Mouse (Mus musculus) neural tube, embryonic 13.5 days (tissue): ENCODE data around the gene Plppr3. TPM values are rescaled to one million over a fixed set of nuclear protein-coding genes. Genes with fewer than 3 reads are reported as not detected.

ENCODE experiments used
- ATAC-seq: fragments of 200-750 bp; cut with Nextera tagmentation; 2 replicates; pipeline ENCODE4 v1.8.0; 2017; ENCODE audit warnings: low read depth, mild to moderate bottlenecking, moderate TSS enrichment, moderate library complexity
- H3K27ac ChIP-seq: fragments of 300-500 bp; sonication (generic); replicated peaks from 2 replicates; pipeline ENCODE4 v1.5.1; 2015; ENCODE audit warnings: moderate library complexity, mild to moderate bottlenecking, inconsistent platforms
- H3K27me3 ChIP-seq: fragments of 300-500 bp; sonication (generic); 2 replicates; pipeline ENCODE4 v1.6.1; 2015; ENCODE audit warnings: mild to moderate bottlenecking, inconsistent platforms
- H3K36me3 ChIP-seq: fragments of 300-500 bp; sonication (generic); 2 replicates; pipeline ENCODE4 v1.6.1; 2015; ENCODE audit warnings: mild to moderate bottlenecking, inconsistent platforms
- H3K4me1 ChIP-seq: fragments of 300-500 bp; sonication (generic); replicated peaks from 2 replicates; pipeline ENCODE4 v1.6.1; 2015; ENCODE audit warnings: inconsistent platforms
- H3K4me2 ChIP-seq: fragments of 300-500 bp; sonication (generic); 2 replicates; pipeline ENCODE4 v1.6.1; 2015; ENCODE audit warnings: inconsistent platforms, mild to moderate bottlenecking, moderate library complexity
- H3K4me3 ChIP-seq: fragments of 300-500 bp; sonication (generic); 2 replicates; pipeline ENCODE4 v1.5.1; 2015; ENCODE audit warnings: mild to moderate bottlenecking, inconsistent platforms
- H3K9ac ChIP-seq: fragments of 300-500 bp; sonication (generic); 2 replicates; pipeline ENCODE4 v1.6.1; 2015; ENCODE audit warnings: moderate library complexity, mild to moderate bottlenecking, inconsistent platforms
- H3K9me3 ChIP-seq: fragments of 300-500 bp; sonication (generic); 2 replicates; pipeline ENCODE4 v1.6.1; 2016; ENCODE audit warnings: inconsistent platforms
- WGBS: fragments of 180-500 bp; shearing (Covaris S2); methylation state at CpG from one replicate; pipeline ENCODE4 v1.1.7; 2015; 5-methylcytosine and 5-hydroxymethylcytosine counted together
- polyA plus RNA-seq: library from polyadenylated mRNA; unstranded; fragments of >200 nt; fragmentation: Nextera tagmentation; extraction: Ambion mirVana; gene quantifications from 2 replicates; pipeline ENCODE4 v1.2.1, GENCODE M21; 2015

Gene Plppr3
- polyA plus RNA-seq, 1 experiment from 2014 or later: 361 TPM

DNA sequence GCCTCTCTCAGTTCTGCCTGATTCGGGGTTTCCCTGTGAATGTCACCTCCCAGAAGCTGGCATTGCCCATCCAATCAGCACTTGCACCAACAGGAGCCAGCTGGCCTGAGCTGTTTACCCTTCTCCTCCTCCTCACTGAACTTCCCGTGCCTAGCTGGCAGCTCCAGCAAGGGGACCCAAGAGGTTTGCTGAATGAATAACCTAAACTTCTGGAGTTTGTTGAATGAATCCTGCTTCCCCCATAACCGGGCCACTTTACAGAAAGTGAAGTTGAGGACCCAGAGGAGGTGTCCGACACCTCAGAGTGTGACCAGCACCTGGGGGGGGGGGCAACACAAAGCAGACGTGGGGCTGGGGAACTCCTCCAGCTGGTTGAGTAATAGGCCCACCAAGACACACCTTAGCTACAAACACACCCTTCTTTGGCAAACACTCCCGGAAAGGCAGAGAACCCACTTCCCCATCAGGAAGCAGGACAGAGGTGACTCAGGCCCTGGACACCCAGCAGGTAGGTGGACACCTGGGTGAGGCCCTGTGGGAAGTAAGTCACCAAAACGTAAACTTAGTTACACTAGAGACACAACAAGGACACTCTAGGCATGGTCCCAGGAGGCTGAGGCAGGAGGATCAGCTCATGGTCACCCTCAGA is 40.6 kb upstream of the Plppr3 start:
- Histone ChIP-seq H3K9me3 (no peaks in the 10 kb centered on the region), H3K4me2 (peak overlapping the region; percentile 97), H3K4me1 (peaks cover 38% of the 10 kb centered on the region), H3K27ac (no peak overlapping the region), H3K4me3 (peak overlapping the region; percentile 84; the same call in 1 of the 2 replicates), H3K36me3 (peaks cover 24% of the 10 kb centered on the region), H3K9ac (0 out of 2 replicates have a peak overlapping the region, but pooled peaks have one; percentile 97), H3K27me3 (peaks cover 29% of the 10 kb centered on the region)
- no peak for ATAC-seq
- WGBS: 74% methylated on average over 7 of the region's 7 CpGs

DNA sequence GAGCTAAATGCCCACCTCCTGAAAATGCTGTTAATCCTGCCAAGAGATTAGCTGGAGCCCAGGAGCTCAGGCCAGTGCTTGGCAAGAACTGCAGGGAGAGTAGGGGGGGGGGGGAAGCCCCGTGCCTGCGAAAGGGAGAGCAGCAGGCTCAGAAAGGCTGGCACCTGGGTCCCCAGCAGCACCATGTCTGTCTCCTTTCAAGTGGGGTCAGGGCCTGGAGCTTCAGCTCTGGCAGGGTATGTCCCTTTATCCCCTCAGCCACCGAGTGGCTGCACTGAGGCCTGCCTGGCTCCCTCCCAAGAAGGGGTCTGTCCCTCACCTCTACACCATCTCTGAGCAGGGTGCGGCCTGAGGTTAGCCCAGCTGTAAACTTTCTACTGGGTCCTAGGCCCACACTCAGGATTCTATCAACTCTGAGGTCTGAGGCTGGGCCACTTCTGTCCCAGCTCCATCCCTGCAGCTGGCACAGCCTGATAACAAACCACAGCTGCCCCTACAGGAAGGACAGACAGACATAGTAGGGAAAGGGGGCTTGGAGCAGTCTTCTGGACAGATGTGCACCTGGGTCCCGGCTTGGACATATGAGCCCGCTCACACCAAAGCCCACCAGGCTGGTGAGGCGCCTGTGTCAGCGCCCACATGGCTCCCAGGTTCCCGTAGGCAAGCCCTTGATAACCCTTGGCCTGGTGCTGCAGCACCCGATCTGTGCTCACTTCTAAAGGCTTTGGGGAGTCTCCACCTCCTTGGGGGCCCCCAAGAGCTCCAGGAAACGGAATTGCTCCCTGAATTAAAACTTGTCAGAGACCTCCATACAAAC is 39.9 kb upstream of the Plppr3 start:
- Histone ChIP-seq H3K9ac (0 out of 2 replicates have a peak overlapping the region, but pooled peaks have one; percentile 41), H3K27ac (no peak overlapping the region; the same call in 1 of the 2 replicates)

DNA sequence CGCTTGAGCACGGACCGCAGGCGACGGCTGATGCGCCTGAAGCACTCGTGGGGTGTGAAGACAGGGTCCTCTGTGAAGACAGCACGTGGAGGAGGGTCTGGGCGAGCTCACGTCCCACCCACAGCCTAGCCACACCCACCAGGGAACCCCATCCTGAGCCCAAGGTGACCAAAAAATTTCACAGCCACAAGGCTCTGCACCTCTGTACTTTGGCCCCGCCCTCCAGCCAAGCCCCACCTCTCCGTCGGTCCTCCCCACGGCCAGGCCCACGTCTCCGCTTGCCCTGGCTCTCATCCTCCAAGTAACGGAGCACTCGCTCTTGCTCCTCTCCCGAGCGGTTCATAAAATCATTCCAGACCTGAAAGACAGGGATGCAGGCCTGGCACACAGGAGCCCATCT is 38.0 kb upstream of the Plppr3 start:
- peaks cover 3% of the 10 kb centered on the region for H3K27me3 ChIP-seq
- peaks cover 24% of the 10 kb centered on the region for H3K36me3 ChIP-seq
- H3K4me2 ChIP-seq: no peak overlapping the region
- 58% methylated on average over 20 of the region's 20 CpGs for WGBS
- peaks cover 49% of the 10 kb centered on the region for H3K4me1 ChIP-seq
- no peak overlapping the region for H3K4me3 ChIP-seq
- no peak overlapping the region for H3K27ac ChIP-seq
- no peak overlapping the region for H3K9ac ChIP-seq
- no peaks in the 10 kb centered on the region for H3K9me3 ChIP-seq
- ATAC-seq: no peak

More for the DNA sequence above, 39.9 kb upstream of the Plppr3 start:
- Histone ChIP-seq H3K9me3 (no peaks in the 10 kb centered on the region), H3K4me3 (no peak overlapping the region), H3K36me3 (peaks cover 24% of the 10 kb centered on the region), H3K4me1 (peaks cover 42% of the 10 kb centered on the region), H3K4me2 (no peak overlapping the region), H3K27me3 (peaks cover 22% of the 10 kb centered on the region)
- ATAC-seq: no peak
- 73% methylated on average over 11 of the region's 11 CpGs for WGBS

DNA sequence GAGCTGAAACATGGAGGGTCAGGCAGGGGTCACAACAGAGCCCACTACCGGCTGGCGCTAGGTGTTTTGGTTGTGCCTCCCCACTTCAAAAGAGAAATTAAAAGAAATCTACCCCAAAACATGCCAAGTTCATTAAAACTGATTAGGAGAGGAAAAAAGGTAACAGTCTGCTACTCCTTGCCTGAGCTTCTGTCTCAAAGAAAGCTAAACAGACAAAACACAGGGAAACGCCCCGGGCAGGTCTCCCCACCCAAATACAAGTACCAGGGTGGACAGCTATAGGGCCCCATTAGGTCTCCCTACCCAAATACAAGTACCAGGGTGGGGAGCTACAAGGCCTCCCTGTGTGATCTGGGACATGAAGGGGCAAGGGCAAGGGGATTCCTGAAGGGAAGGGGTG is 36.1 kb upstream of the Plppr3 start, which contains the start of gene Gm26602:
Gene Gm26602, plus strand, starts transcription at position 301 of the 400 bp plus-strand sequence.
- WGBS: 96% methylated on average over 4 of the region's 4 CpGs
- Histone ChIP-seq H3K9me3 (no peaks in the 10 kb centered on the region), H3K9ac (peak within 1 kb of the TSS; percentile 61; the same call in 1 of the 2 replicates), H3K27me3 (no peaks in the 10 kb centered on the region), H3K27ac (peak within 1 kb of the TSS; percentile 98), H3K4me3 (no peak within 1 kb of the TSS), H3K36me3 (peaks cover 42% of the 10 kb centered on the region), H3K4me1 (peaks cover 39% of the 10 kb centered on the region), H3K4me2 (peak within 1 kb of the TSS; percentile 52; the same call in 1 of the 2 replicates)
- ATAC-seq: no peak

DNA sequence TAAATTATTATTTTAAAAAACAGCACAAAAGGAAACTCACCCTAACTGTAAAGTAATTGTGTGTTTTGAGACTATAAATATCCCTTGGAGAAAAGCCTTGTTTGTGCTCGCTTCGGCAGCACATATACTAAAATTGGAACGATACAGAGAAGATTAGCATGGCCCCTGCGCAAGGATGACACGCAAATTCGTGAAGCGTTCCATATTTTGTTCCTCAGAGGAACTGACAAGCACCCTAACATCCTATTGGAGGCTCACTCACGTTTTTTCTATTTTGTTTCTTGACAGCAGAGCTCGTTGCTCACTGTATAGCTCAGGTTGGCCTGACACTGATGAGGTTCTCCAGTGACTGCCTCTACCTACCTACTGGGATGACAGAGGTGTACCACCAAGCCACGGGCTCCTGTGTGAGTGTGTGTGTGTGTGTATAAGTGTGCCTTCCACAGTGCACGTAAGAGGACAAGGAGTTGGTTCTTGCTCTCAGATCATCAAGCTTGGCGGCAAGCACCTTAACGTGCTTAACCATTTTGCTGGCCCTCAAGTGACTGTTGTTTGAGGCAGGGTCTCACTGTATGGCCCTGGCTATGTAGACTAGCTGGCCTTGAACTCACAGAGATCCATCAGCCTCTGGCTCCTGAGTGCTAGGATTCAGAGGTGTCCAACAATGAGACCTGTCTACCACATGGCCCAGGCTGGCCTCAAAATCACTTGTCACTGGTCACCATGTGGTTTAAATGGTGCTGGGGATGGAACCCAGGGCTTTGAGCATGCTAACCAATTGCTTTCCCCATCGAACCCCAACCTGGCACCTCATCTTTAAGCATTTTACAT is 34.9 kb upstream of the Plppr3 start:
- Histone ChIP-seq H3K4me2 (peak overlapping the region; percentile 52), H3K9ac (peak overlapping the region; percentile 90), H3K9me3 (no peaks in the 10 kb centered on the region), H3K27me3 (no peaks in the 10 kb centered on the region), H3K4me3 (peak overlapping the region; percentile 66), H3K36me3 (peaks cover 55% of the 10 kb centered on the region), H3K27ac (peak overlapping the region; percentile 98), H3K4me1 (peaks cover 26% of the 10 kb centered on the region)
- ATAC-seq: peak; percentile 71
- WGBS: 25% methylated on average over 14 of the region's 14 CpGs

DNA sequence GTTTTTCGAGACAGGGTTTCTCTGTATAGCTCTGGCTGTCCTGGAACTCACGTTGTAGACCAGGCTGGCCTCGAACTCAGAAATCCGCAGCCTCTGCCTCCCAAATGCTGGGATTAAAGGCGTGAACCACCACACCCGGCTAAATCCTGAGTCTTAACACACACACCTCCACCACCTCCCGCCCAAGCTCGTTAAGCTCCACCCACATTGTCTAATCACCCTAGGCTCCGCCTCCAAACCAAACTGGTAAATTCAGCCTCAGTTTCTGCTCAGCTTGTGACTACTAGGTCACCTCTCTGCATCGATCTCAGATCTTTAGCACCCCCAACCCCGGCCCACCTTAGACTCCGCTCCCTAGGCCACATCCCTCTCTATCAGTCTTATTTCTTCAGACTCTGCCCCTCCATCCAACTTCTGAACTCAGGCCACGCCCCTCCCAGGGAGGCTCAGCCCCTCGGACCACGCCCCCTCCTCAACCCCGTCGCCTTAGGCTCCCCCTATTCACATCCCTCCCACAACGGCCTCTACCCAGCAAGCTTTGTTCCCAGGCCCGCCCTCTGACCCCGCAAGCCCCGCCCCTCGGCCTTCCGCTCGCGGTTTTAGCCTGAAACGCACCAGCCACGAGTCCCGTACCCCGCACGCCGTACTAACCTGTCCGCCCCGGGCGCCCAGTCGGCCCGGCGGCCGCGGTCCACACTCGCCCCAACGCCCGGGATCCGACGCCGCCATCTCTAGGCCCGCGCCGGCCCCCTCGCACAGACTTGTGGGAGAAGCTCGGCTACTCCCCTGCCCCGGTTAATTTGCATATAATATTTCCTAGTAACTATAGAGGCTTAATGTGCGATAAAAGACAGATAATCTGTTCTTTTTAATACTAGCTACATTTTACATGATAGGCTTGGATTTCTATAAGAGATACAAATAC is 34.0 kb upstream of the Plppr3 start, which contains the start of gene Med16:
Gene Med16, minus strand, starts transcription at position 757 of the 925 bp plus-strand sequence.
- peak within 1 kb of the TSS; percentile 98 for H3K27ac ChIP-seq
- H3K4me3 ChIP-seq: peak within 1 kb of the TSS; percentile 66
- 2% methylated on average over 50 of the region's 52 CpGs for WGBS
- H3K4me2 ChIP-seq: peak within 1 kb of the TSS; percentile 52
- H3K4me1 ChIP-seq: peaks cover 20% of the 10 kb centered on the region
- H3K36me3 ChIP-seq: peaks cover 62% of the 10 kb centered on the region
- H3K9ac ChIP-seq: peak within 1 kb of the TSS; percentile 90
- H3K27me3 ChIP-seq: no peaks in the 10 kb centered on the region
- H3K9me3 ChIP-seq: no peaks in the 10 kb centered on the region
- peak; percentile 93 for ATAC-seq

DNA sequence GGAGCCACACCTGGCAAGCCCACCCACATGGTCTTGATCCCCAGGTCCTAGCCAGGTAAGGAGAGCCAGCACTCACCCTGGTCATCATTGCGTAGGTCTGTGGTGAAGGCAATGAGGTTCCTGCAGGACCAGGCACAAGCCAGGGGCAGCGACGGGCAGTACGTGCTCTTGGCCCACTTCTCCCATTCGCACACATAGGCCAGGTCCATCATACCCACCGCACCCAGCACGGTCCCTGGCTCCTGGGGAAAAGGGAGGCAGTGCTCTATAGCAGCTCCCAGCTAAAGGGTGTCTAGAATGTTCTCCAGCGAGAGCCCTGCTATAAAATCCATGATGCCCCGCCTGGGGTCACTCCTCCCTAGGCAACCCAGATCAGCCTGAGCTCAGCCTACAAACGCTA is 33.0 kb upstream of the Plppr3 start:
- Histone ChIP-seq H3K4me3 (no peak overlapping the region), H3K9ac (no peak overlapping the region), H3K27ac (no peak overlapping the region), H3K27me3 (no peaks in the 10 kb centered on the region), H3K4me1 (peaks cover 20% of the 10 kb centered on the region), H3K9me3 (no peaks in the 10 kb centered on the region), H3K4me2 (no peak overlapping the region), H3K36me3 (peaks cover 69% of the 10 kb centered on the region)
- 93% methylated on average over 10 of the region's 10 CpGs for WGBS
- no peak for ATAC-seq

DNA sequence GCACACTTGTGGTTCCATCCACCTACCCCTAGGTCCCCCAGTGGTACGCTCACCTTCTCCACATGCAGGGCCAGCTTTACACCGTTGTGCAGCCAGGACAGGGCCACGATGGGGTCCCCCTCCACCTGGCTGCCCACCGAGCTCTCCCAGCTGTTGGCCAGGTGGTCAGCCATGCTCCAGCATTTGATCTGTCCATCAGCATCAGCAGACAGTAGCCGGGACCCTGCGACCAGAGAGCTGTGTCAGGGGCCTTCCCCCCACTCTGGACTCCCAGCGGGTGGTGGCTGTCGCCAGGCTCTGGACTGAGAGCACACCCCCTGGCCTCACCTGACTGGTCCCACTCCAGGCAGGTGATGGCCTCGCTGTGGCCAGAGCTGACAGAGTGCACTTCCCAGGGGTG is 32.3 kb upstream of the Plppr3 start:
- no peak overlapping the region for H3K4me3 ChIP-seq
- H3K27me3 ChIP-seq: no peaks in the 10 kb centered on the region
- no peak overlapping the region for H3K4me2 ChIP-seq
- H3K4me1 ChIP-seq: peaks cover 20% of the 10 kb centered on the region
- H3K27ac ChIP-seq: no peak overlapping the region
- H3K9ac ChIP-seq: no peak overlapping the region
- H3K9me3 ChIP-seq: no peaks in the 10 kb centered on the region
- peaks cover 65% of the 10 kb centered on the region for H3K36me3 ChIP-seq
- 90% methylated on average over 9 of the region's 9 CpGs for WGBS
- ATAC-seq: no peak

DNA sequence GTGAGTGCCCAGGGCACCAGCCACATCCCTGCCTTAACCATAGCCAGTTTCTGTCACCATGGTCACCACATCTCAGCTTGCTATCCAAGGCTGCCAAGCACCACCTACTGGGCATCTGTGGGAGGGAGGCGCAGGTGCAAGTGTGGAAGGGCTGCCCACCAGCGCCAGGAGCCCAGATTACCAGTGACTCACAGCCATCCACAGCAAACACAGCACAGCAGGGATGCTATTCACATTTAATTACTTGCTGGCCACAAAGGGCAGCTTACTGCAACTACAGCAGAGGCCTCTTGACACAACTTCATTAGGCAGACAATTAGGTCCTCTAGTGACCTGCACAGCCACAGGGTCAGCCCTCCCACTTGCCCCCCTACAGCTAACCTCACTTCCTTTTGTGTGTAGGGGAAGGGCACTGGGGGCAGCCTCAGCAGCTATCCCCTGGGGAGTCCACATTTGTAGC is 26.5 kb upstream of the Plppr3 start:
- Histone ChIP-seq H3K27me3 (peaks cover 9% of the 10 kb centered on the region), H3K9me3 (no peaks in the 10 kb centered on the region), H3K4me1 (peaks cover 15% of the 10 kb centered on the region), H3K4me3 (no peak overlapping the region), H3K4me2 (no peak overlapping the region), H3K27ac (peak overlapping the region; percentile 56), H3K36me3 (peaks cover 77% of the 10 kb centered on the region), H3K9ac (peak overlapping the region; percentile 54)
- 0% methylated on average over 2 of the region's 2 CpGs for WGBS
- peak; percentile 63; the same call in 1 of the 2 replicates for ATAC-seq

DNA sequence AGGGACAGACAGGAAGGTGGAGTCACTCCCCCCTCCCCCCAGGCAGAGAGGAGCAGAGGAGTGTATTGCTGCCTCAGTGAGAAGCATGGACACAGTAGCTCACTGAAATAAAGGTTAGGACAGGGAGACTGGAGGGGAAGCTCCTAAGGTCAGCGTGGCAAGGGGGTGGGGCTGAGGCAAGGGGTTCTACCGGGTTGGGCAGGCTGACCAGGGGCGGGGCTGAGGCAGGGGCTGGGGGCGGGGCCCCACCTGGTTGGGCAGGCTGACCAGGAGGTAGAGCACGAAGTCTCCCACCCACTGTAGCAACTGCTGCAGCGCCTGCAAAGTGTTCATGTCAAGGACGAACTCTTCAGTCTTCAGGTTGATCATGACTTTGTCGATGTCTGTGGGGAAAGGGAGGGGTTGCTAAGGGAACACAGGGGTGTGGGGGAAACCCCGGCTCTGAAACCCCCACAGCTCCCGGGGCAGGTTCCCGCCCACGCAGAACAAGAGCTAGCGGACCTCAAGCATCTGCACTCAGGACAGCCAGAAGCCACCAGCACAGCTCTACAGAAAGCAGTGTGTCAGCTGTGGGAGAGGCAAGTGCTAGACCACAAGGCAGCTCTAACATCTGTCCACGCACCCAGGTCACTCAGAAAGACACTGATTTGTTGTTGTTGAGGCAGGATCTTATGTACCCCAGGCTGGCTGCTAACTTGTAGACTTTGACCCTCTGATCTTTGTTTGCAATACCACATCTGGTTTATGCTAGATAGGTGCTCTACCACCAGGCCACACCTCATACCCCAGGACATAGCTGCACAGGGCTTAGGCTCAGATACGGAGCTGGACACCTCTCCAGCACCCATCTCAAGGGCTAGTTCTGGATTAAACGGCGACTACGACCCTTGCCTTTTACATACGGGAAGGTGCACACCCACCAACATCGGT is 23.1 kb upstream of the Plppr3 start:
- no peak overlapping the region for H3K4me3 ChIP-seq
- no peak overlapping the region for H3K4me2 ChIP-seq
- 51% methylated on average over 20 of the region's 20 CpGs for WGBS
- peaks cover 9% of the 10 kb centered on the region for H3K27me3 ChIP-seq
- no peak for ATAC-seq
- H3K9me3 ChIP-seq: no peaks in the 10 kb centered on the region
- peaks cover 62% of the 10 kb centered on the region for H3K36me3 ChIP-seq
- H3K27ac ChIP-seq: no peak overlapping the region
- H3K9ac ChIP-seq: no peak overlapping the region
- peaks cover 15% of the 10 kb centered on the region for H3K4me1 ChIP-seq
